Mouse (Mus musculus) cerebellum, postnatal 4 days (tissue): ENCODE results near the gene Fcgr3.

Experiments
- DNase-seq, 2 experiments: peaks; one replicate each; pipeline ENCODE4 v3.0.0; 2022; ENCODE audit warnings: low spot score in 2 of 2, mixed read lengths in 1 of 2

Fcgr3 gene

DNA sequence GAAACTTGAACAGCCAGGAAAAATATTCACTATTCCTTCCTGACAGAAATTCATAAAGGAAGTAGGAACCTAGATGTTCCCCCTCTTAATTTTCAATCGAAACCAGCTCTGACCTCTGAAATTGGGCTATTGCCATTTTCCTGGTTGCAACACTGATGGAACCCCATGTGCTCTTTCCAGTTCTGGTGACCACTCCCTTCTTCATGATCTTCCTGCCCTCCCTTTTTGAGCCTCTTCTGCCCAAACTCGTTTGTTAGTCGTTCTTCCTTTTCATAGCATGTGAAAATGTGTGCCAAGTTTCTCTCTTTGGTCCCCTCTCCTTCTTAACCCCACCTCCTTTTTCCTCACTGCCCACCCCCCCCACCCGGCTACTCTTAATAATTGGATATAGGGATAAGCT is 53.0 kb downstream of the Fcgr3 start:
- DNase-seq, result no peak

DNA sequence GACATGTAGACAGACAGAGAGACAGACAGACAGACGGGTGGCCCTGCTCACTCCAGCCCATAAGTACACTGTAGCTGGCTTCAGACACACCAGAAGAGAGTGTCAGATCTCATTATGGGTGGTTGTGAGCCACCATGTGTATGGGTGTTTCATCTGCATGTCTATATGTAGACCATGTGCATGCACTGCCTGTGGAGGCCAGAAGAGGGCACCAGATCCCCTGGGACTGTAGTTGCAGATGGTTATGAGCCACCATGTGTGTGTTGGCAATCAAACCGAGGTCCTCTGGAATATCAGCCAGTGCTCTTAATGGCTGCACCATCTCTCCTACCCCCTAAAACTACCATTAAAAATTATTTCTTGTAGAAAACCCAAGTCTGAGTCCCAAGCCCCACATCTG is 57.8 kb downstream of the Fcgr3 start:
- DNase-seq, result no peak

DNA sequence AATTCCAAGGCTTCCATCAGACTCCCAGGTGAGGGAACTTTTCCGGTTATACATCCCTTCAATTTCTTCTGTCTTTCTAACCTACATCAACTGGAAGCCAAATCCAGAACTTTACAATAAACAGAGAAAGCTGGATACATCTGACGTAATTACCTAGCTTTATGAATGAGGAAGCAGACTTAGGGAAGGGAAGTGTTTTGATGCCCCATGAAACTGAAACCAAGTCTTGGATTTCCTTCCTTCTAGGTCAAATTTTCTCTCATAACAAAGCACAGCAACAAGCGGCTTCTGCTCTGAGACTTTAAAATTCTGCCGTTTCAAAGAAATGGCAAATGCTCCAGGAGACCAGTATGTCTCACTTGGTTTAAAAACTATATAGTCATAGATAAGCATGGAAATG is 58.4 kb downstream of the Fcgr3 start:
- DNase-seq, result no peak

DNA sequence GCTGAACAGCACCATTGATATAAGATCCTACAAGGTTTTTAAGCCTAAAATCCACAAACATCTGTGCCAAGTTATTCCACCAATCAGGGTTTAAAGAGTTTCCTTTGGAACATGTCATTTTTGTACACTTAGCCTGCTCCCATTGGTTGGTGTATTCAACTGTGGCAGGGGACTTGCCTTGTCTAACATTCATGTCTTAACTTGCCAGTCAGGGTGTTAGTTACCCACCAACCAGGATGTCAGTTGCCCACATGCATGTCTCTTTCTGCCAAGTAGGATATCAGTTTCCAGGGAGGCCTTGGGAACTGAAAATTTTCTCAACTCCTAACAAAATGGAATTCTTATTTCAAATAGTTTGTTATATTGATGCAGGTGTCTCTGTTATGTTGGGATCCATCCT is 59.1 kb downstream of the Fcgr3 start:
- DNase-seq, result no peak

DNA sequence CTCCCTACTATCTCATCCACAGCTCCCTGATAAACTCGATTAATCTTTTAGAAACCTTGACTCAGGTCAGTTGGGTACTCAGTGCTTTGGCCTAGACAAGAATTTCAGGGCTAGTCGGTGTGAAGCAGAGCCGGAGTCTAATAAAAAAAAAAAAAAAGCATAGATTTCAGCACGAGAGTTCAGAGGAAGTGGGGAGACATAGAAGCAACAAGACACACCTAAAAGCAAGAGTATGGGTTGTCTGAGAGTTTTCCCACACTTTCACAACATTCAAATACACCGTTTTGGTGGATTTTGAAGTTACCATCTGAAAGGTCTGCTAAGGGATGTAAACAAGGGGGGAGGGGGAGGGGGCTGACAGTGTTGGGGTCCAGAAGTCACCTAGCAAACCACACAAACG is 59.7 kb downstream of the Fcgr3 start:
- DNase-seq, result no peak
